Mouse (Mus musculus) liver, postnatal 0 days (tissue): ENCODE results near the gene Gm32742. TPM values are rescaled to one million over a fixed set of nuclear protein-coding genes. Genes with fewer than 3 reads are reported as not detected.

ENCODE experiments used
- ATAC-seq: fragments of 200-750 bp; cut with Nextera tagmentation; 2 replicates; pipeline ENCODE4 v1.8.0; 2017; ENCODE audit warnings: mild to moderate bottlenecking, moderate library complexity
- DNase-seq: peaks from one replicate; pipeline ENCODE4 v3.0.0-alpha.2; 2016
- H3K27ac ChIP-seq: fragments of 300-500 bp; sonication (generic); 2 replicates; pipeline ENCODE4 v1.5.1; 2014; ENCODE audit warnings: antibody characterized with exemption, moderate library complexity, mild to moderate bottlenecking, low read depth
- H3K27me3 ChIP-seq: fragments of 300-500 bp; sonication (generic); 2 replicates; pipeline ENCODE4 v1.6.1; 2014; ENCODE audit warnings: low read length, control low read depth, mixed read lengths; ENCODE audit not compliant: insufficient read depth
- H3K36me3 ChIP-seq: fragments of 300-500 bp; sonication (generic); replicated peaks from 2 replicates; pipeline ENCODE4 v1.6.1; 2014; ENCODE audit warnings: mild to moderate bottlenecking, control low read depth, low read length, moderate library complexity, mixed read lengths; ENCODE audit not compliant: insufficient read depth
- H3K4me1 ChIP-seq: fragments of 300-500 bp; sonication (generic); 2 replicates; pipeline ENCODE4 v1.6.1; 2014; ENCODE audit warnings: antibody characterized with exemption, mild to moderate bottlenecking, control low read depth; ENCODE audit not compliant: insufficient read depth
- H3K4me2 ChIP-seq: fragments of 300-500 bp; sonication (generic); 2 replicates; pipeline ENCODE4 v1.6.1; 2014; ENCODE audit warnings: low read depth, mild to moderate bottlenecking, low read length, moderate library complexity, mixed read lengths
- H3K4me3 ChIP-seq: fragments of 300-500 bp; sonication (generic); 2 replicates; pipeline ENCODE4 v1.5.1; 2014; ENCODE audit warnings: low read depth, low read length
- H3K9ac ChIP-seq: fragments of 300-500 bp; sonication (generic); replicated peaks from 2 replicates; pipeline ENCODE4 v1.6.1; 2014; ENCODE audit warnings: mild to moderate bottlenecking, moderate library complexity
- H3K9me3 ChIP-seq: fragments of 300-500 bp; sonication (generic); 2 replicates; pipeline ENCODE4 v1.6.1; 2016; ENCODE audit warnings: mild to moderate bottlenecking, control low read depth, low read length, mixed read lengths
- CTCF ChIP-seq: sonication (generic); IDR thresholded peaks from 2 replicates; pipeline ENCODE4 v1.5.1; 2016; ENCODE audit warnings: antibody characterized with exemption, low read depth
- EP300 ChIP-seq: IDR thresholded peaks from 2 replicates; pipeline ENCODE4 v1.6.1; 2016; ENCODE audit warnings: antibody characterized with exemption, low read depth, mild to moderate bottlenecking
- WGBS: fragments of 180-500 bp; shearing (Covaris S2); extraction: QIAGEN DNeasy Blood & Tissue Kit; methylation state at CpG from one replicate; pipeline ENCODE4 v1.1.7; 2014; ENCODE audit not compliant: insufficient replicate concordance; 5-methylcytosine and 5-hydroxymethylcytosine counted together
- polyA plus RNA-seq: library from polyadenylated mRNA; unstranded; fragments of >200 nt; fragmentation: Nextera tagmentation; extraction: Ambion mirVana; gene quantifications from 2 replicates; pipeline ENCODE4 v1.2.1, GENCODE M21; 2015

Gm32742 gene
- not detected in 2 replicates for polyA plus RNA-seq

DNA sequence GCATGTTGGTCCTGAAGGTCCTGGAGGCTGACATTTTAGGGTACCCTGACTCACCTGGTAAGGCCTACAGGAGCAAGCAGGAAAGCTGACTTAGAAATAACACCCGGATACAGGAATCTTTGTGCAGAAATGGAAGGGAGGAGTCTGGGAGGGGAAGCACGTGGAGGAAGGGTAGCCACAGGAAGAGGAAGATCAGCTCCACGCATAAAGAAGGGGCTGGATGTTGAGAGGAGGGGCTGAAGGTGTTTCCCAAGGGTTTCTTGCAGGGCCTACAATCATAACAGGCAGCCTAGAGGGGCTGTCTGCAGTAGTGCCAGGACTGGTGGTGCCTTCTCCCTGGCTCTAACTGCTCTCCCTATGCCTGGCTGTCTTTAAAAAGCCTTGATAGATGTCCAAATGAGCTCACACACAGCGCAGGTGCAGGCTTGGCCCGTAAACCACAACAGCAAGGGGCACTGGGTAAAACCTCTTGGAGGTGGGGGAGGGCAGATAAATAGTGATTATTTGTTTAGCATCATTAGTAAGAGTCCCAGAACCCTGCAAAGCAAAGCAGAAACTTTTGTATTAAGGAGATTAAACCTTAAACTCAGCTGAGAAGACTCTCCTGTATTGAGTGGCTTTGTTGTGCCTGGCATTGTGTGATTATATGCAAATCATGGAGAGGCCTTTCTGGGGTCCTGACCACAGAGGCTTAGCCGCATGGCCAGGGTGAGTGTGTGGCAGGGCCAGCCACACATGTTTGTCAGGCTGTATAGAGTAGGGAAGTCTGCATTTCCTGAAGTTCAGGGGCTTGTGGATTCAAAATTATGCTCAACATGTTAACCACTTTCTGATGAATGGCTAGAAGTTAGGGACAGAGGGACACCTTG is at the start of gene Gm32742:
TSS of gene Gm32742 (minus strand) at position 206 of the 869 bp plus-strand sequence.
- TF ChIP-seq EP300, result peak; percentile 19; the same call in 1 of the 2 replicates
- TF ChIP-seq CTCF, result no peak
- WGBS, result 19% methylated on average over 6 of the region's 6 CpGs
- no peak for DNase-seq

DNA sequence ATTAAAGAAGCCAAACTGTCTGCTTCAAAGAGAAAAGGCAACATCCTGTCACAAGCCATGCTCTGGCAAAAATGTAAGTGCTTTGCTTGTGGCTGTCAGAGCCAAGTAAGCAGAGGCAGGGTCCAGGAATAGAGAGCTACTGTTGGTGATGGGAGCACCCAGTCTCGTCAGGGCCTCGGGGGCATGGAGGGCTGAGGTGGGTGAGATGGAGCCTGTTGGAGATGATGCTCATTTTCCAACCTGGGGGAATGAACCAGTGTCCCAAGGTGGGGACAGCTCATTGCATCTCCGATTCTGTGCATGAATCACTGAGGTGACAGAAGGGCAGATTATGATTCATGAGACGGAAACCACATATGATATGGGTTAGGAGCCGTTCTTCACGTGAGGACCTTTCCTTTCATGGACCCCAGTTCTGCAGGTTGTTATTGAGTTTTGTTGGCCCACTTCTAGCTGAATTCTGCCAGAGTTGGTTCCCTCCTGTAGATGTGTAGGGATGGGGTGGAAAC is 48.5 kb upstream of the Gm32742 start:
- ATAC-seq (no peak), DNase-seq (no peak)
- H3K36me3 ChIP-seq, result no peaks in the 10 kb centered on the region
- WGBS, result 69% methylated on average over 6 of the region's 6 CpGs
- no peaks in the 10 kb centered on the region for H3K4me1 ChIP-seq
- no peak overlapping the region for H3K4me2 ChIP-seq
- no peak for TF ChIP-seq CTCF
- no peak for TF ChIP-seq EP300
- H3K9ac ChIP-seq, result peak overlapping the region; percentile 35
- H3K27ac ChIP-seq, result peak overlapping the region; percentile 70
- no peaks in the 10 kb centered on the region for H3K9me3 ChIP-seq
- no peaks in the 10 kb centered on the region for H3K27me3 ChIP-seq
- peak overlapping the region; percentile 28 for H3K4me3 ChIP-seq

More for the DNA sequence above, at the start of gene Gm32742:
- H3K4me2 ChIP-seq, result no peak within 1 kb of the TSS
- no peaks in the 10 kb centered on the region for H3K27me3 ChIP-seq
- H3K4me3 ChIP-seq, result no peak within 1 kb of the TSS
- no peaks in the 10 kb centered on the region for H3K9me3 ChIP-seq
- H3K36me3 ChIP-seq, result no peaks in the 10 kb centered on the region
- no peaks in the 10 kb centered on the region for H3K4me1 ChIP-seq
- no peak for ATAC-seq
- no peak within 1 kb of the TSS for H3K9ac ChIP-seq
- H3K27ac ChIP-seq, result 0 out of 2 replicates have a peak within 1 kb of the TSS, but pooled peaks have one; percentile 11

DNA sequence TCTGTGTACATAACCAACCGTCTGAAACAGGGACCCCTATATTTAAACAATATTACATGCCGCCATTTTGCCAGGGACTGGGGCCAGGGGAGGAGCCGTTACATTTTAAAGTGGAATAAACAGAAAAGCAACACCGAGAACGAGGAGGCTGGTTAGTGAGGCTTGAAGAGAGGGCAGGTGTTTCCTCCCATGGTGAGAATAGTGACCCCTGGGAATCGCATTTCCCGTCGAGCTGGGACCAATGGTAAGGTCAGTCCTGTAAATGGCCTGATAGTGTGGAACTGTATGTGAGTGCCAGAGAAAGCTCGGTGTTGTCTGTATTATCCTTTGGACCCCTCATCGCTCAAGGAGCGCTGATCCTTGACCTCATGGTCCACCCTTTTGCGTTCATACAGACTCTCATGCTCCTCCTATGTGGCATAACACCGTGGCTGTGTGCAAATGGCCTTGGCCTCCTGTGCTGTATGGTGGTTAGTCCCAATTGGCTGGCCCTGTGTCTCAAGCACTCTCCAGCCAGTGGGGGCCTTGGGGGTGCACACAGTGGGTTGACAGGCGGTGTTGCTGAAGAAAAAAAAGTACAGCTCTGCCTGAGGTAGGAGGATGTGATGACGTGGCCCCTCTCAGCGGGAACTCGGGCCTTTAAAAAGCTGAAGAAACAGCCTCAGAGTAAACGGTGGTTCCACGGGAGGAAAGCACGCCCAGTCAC is 47.9 kb upstream of the Gm32742 start, which contains the start of gene Pou2af1:
TSS of gene Pou2af1 (plus strand) at position 686 of the 706 bp plus-strand sequence.
- no peaks in the 10 kb centered on the region for H3K27me3 ChIP-seq
- no peaks in the 10 kb centered on the region for H3K36me3 ChIP-seq
- H3K9ac ChIP-seq, result peak within 1 kb of the TSS; percentile 35
- peak; percentile 47 for TF ChIP-seq EP300
- no peak for TF ChIP-seq CTCF
- ATAC-seq (peak; percentile 83), DNase-seq (peak; percentile 46)
- H3K9me3 ChIP-seq, result no peaks in the 10 kb centered on the region
- WGBS, result 67% methylated on average over 20 of the region's 20 CpGs
- H3K4me2 ChIP-seq, result no peak within 1 kb of the TSS
- H3K4me3 ChIP-seq, result peak within 1 kb of the TSS; percentile 28
- no peaks in the 10 kb centered on the region for H3K4me1 ChIP-seq
- peak within 1 kb of the TSS; percentile 78 for H3K27ac ChIP-seq

DNA sequence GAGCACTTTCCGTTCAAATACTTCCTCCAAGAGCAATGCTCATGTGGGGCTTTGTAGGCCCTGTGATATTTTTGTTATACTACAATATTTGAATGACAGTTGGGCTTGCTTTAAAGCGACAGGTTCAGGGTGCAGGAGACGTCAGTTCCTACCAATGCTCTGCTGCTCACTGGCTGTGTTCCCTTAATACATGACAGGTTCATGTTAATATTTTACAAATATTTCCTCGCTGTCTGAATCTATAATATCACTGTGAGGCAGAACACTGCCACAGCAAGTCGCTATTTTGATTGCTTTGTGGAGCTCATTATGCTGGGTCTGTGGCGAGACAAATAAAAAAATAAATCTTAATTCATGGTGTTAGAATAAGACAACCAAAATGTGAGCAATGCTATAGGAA is 45.9 kb upstream of the Gm32742 start:
- ATAC-seq, result no peak
- H3K4me1 ChIP-seq, result no peaks in the 10 kb centered on the region
- H3K27ac ChIP-seq, result peak overlapping the region; percentile 55; the same call in 1 of the 2 replicates
- H3K9ac ChIP-seq, result no peak overlapping the region
- DNase-seq, result no peak
- H3K36me3 ChIP-seq, result no peaks in the 10 kb centered on the region
- H3K9me3 ChIP-seq, result no peaks in the 10 kb centered on the region
- no peak for TF ChIP-seq CTCF
- TF ChIP-seq EP300, result no peak
- no peak overlapping the region for H3K4me3 ChIP-seq
- 50% methylated on average over 6 of the region's 6 CpGs for WGBS
- H3K4me2 ChIP-seq, result no peak overlapping the region
- H3K27me3 ChIP-seq, result no peaks in the 10 kb centered on the region

DNA sequence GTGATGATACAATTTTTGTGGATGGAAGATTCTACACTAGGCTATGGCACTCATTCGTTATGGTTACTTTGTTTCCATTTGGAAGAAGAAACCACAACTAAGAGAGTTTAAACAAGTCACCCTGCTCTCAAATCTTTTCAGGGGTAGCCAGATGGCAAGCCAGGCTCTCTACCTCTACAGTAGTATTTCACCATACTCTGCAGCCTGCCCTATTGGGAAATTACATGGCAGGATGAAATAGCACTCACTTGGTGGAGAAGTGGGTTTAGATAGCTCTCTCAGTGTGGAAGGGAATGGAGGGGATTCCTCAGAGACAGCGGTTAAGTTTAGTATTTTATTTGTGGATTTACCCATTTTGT is 43.6 kb upstream of the Gm32742 start:
- Histone ChIP-seq H3K9me3 (no peaks in the 10 kb centered on the region), H3K4me1 (no peaks in the 10 kb centered on the region), H3K4me2 (no peak overlapping the region), H3K27ac (no peak overlapping the region), H3K36me3 (no peaks in the 10 kb centered on the region), H3K27me3 (no peaks in the 10 kb centered on the region), H3K9ac (no peak overlapping the region), H3K4me3 (no peak overlapping the region)
- ATAC-seq, result no peak
- 80% methylated on average over 2 of the region's 2 CpGs for WGBS
- TF ChIP-seq CTCF, result no peak
- no peak for DNase-seq

DNA sequence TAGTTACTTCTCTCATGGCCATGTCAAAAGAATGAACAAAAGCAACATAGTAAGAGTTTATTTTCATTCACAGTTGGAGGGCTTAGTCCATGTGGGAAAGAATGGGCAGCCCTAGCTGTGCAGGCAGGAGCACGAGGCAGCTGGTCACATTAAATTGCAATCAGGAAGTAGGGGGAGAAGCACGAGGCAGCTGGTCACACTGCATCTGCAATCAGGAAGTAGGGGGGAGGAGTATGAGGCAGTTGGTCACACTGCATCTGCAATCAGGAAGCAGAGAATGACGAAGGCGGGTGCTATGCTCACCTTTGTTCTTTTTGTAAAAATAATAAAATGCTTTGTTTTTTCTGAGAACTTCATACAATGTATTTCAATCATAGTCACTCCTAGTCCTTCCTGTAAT is 29.5 kb upstream of the Gm32742 start:
- Histone ChIP-seq H3K36me3 (no peaks in the 10 kb centered on the region), H3K4me2 (no peak overlapping the region), H3K27me3 (no peaks in the 10 kb centered on the region), H3K27ac (no peak overlapping the region), H3K4me3 (no peak overlapping the region), H3K9me3 (peaks cover 3% of the 10 kb centered on the region; the same call in 1 of the 2 replicates), H3K4me1 (no peaks in the 10 kb centered on the region), H3K9ac (no peak overlapping the region)
- WGBS, result 51% methylated on average over 4 of the region's 4 CpGs
- DNase-seq, result no peak
- TF ChIP-seq EP300 (no peak), CTCF (no peak)
- ATAC-seq, result no peak
